In genomic region chr2:84886234-84886731, GRCm38 (mm10) we compare ENCODE assay signal across 8 mouse cellular contexts. TPM values are rescaled to one million over a fixed set of nuclear protein-coding genes. Genes with fewer than 3 reads are reported as not detected.
DNase-seq lines count a peak whose midpoint lies in the region; ATAC-seq and TF ChIP-seq lines count a peak whose summit lies in the region.

Gene Rtn4rl2 (minus strand): TSS chr2:84886710.

- no peaks in the 10 kb centered on the region for H3K36me3 ChIP-seq in heart, embryonic 11.5 days (ENCODE audit: control insufficient read depth, insufficient read depth, low read length)
- H3K36me3 ChIP-seq in E14TG2a.4 (ENCODE audit: insufficient read depth, low read length), result no peaks in the 10 kb centered on the region
- H3K36me3 ChIP-seq in forebrain, embryonic 11.5 days (ENCODE audit: control insufficient read depth, insufficient read depth, low read length), result no peaks in the 10 kb centered on the region

- peaks cover 89% of the 10 kb centered on the region for H3K27me3 ChIP-seq in heart, embryonic 11.5 days (ENCODE audit: control insufficient read depth, insufficient read depth, low read length)
- peaks cover 95% of the 10 kb centered on the region for H3K27me3 ChIP-seq in E14TG2a.4 (ENCODE audit: insufficient read depth, low read length)
- H3K27me3 ChIP-seq in forebrain, embryonic 11.5 days (ENCODE audit: control insufficient read depth, insufficient read depth, low read length), result peaks cover 71% of the 10 kb centered on the region

- DNase-seq in heart, adult 8-10 months (ENCODE audit: low spot score), result no peak
- peak; percentile 75 for DNase-seq in forebrain, embryonic 11.5 days (ENCODE audit: low spot score)
- no peak for DNase-seq in left cerebral cortex, adult 8-10 months (ENCODE audit: low spot score in 2 of 2)
- peak; percentile 53 for DNase-seq in neural tube, embryonic 10.5 days (ENCODE audit: extremely low spot score, low spot score)
- DNase-seq in spleen, adult 12 weeks (ENCODE audit: low spot score), result no peak
- no peak for DNase-seq in natural killer cell, adult 2 months (ENCODE audit: low spot score in 2 of 2)

- peak within 1 kb of the TSS; percentile 49; the same call in 1 of the 2 replicates for H3K9ac ChIP-seq in heart, embryonic 11.5 days (ENCODE audit: low read depth, low read length)
- H3K9ac ChIP-seq in forebrain, embryonic 11.5 days (ENCODE audit: low read length), result peak within 1 kb of the TSS; percentile 55

- peaks cover 34% of the 10 kb centered on the region for H3K4me1 ChIP-seq in heart, embryonic 11.5 days (ENCODE audit: control insufficient read depth, insufficient read depth, low read length)
- H3K4me1 ChIP-seq in E14TG2a.4 (replicated peaks; ENCODE audit: low read depth, low read length), result peaks cover 46% of the 10 kb centered on the region
- H3K4me1 ChIP-seq in forebrain, embryonic 11.5 days (replicated peaks; ENCODE audit: control insufficient read depth, insufficient read depth, low read length), result peaks cover 16% of the 10 kb centered on the region; the same call in 1 of the 2 replicates

- WGBS in heart, embryonic 11.5 days (ENCODE audit: insufficient replicate concordance), result 1% methylated on average over 31 of the region's 35 CpGs
- under 1% methylated on average over 31 of the region's 35 CpGs for WGBS in forebrain, embryonic 11.5 days

- TF ChIP-seq CTCF in E14TG2a.4 (conservative IDR thresholded peaks at IDR 0.05; ENCODE audit: low read length), result no peak

- peak within 1 kb of the TSS; percentile 72 for H3K4me2 ChIP-seq in heart, embryonic 11.5 days
- peak within 1 kb of the TSS; percentile 82 for H3K4me2 ChIP-seq in forebrain, embryonic 11.5 days (ENCODE audit: low read depth, low read length, severe bottlenecking)

- no peaks in the 10 kb centered on the region for H3K9me3 ChIP-seq in heart, embryonic 11.5 days (replicated peaks; ENCODE audit: control insufficient read depth, low read length)
- H3K9me3 ChIP-seq in E14TG2a.4 (ENCODE audit: low read length), result peaks cover 16% of the 10 kb centered on the region
- H3K9me3 ChIP-seq in forebrain, embryonic 11.5 days (ENCODE audit: control insufficient read depth, low read length), result no peaks in the 10 kb centered on the region

- ATAC-seq in heart, embryonic 11.5 days (replicated peaks; ENCODE audit: insufficient number of reproducible peaks, low FRiP score, low TSS enrichment), result 0 out of 2 replicates have a peak, but pooled peaks have one; percentile 2
- ATAC-seq in forebrain, embryonic 11.5 days (replicated peaks; ENCODE audit: low FRiP score), result peak; percentile 32

- H3K4me3 ChIP-seq in heart, embryonic 11.5 days (ENCODE audit: low read depth, low read length), result peak within 1 kb of the TSS; percentile 60
- H3K4me3 ChIP-seq in E14TG2a.4 (replicated peaks; ENCODE audit: low read length), result peak within 1 kb of the TSS; percentile 87
- peak within 1 kb of the TSS; percentile 57 for H3K4me3 ChIP-seq in forebrain, embryonic 11.5 days (ENCODE audit: low read depth, low read length)

- H3K27ac ChIP-seq in heart, embryonic 11.5 days (ENCODE audit: low read depth, low read length), result no peak within 1 kb of the TSS
- H3K27ac ChIP-seq in forebrain, embryonic 11.5 days (ENCODE audit: low read depth, low read length), result no peak within 1 kb of the TSS

RNA-seq across cellular contexts. Expression of gene Rtn4rl2, which starts in this region (rescaled TPM):
- 0.23 and 1.1 TPM in 2 replicates for polyA plus RNA-seq in heart, embryonic 11.5 days (2014; fragmentation: Nextera tagmentation; extraction: Ambion mirVana)
- total RNA-seq in heart, adult 8-10 months (2022), result 1 to 10 TPM; 1.6 to 3.9 (median 2.3) TPM
- 5.2 and 6.5 TPM in 2 replicates for polyA plus RNA-seq in forebrain, embryonic 11.5 days (2014; fragmentation: Nextera tagmentation; extraction: Ambion mirVana)
- 10 to 100 TPM; 57.0 to 74.6 (median 70.2) TPM for total RNA-seq in left cerebral cortex, adult 8-10 months (2022)

Comparison
In these comparisons a context has a peak if more than half of its experiments do, and no peak if none do; other contexts are left out.
1. RNA of gene Rtn4rl2 (total RNA-seq): 57.0 to 74.6 TPM in left cerebral cortex, adult 8-10 months; 1.6 to 3.9 TPM in heart, adult 8-10 months; every median in the first group is over 10 times any median in the second.
2. DNase-seq: peak in forebrain, embryonic 11.5 days (single experiment) and neural tube, embryonic 10.5 days (single experiment); none in heart, adult 8-10 months (single experiment), left cerebral cortex, adult 8-10 months (0 of 2), spleen, adult 12 weeks (single experiment) and natural killer cell, adult 2 months (0 of 2).
3. Peak in every context shown above with its lines, with median percentiles within 50 percentile points of each other: H3K4me3 ChIP-seq.